Mouse (Mus musculus): Measurements from ENCODE around the gene Sdr39u1. TPM values are rescaled to one million over a fixed set of nuclear protein-coding genes. Genes with fewer than 3 reads are reported as not detected.
A peak's percentile ranks its signal among the peaks of the same experiment; 100 is the strongest.

Sdr39u1 gene
- polyA plus RNA-seq, 1 experiment from 2014 or later = 159 TPM

DNA sequence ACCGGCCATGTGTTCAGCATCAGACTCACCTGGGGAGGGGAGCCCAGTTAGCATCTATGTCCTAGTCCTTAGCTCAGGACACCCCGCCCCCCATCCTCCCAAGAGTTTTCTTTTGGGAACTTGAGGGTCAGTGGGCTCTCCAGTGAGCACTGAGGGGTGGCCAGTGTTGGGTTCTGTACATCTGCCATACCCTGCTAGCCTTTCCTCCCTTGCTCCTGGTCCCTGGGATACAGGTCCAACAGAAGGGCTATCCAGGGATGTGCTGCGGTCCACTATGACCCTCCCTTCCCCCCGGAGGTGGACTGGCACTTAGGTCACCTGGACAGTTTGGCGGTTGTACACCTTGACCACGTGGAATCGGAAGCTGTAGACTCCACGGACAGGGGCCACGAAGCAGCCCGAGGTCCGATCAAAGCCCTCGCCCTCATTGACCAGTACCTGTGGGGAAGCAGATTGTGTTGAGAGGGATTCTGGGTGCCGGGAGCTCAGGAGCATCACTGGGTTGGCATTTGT is 16.9 kb downstream of the Sdr39u1 start:
- Histone ChIP-seq H3K27me3 (no peaks in the 10 kb centered on the region), H3K9ac (no peak overlapping the region), H3K9me3 (no peaks in the 10 kb centered on the region), H3K27ac (replicated peaks) (no peak overlapping the region), H3K4me3 (no peak overlapping the region), H3K4me1 (replicated peaks) (peaks cover 23% of the 10 kb centered on the region), H3K36me3 (peaks cover 10% of the 10 kb centered on the region), H3K4me2 (no peak overlapping the region)
- 94% methylated on average over 13 of the region's 13 CpGs for WGBS
- ATAC-seq (ENCODE audit: low FRiP score, low read depth) = no peak

GRCm38 (mm10) chr14:55882171-55882641 is 17.9 kb downstream of the Sdr39u1 start:
- Histone ChIP-seq H3K9me3 (no peaks in the 10 kb centered on the region), H3K9ac (no peak overlapping the region), H3K4me1 (replicated peaks) (peaks cover 23% of the 10 kb centered on the region), H3K36me3 (peaks cover under 1% of the 10 kb centered on the region), H3K4me2 (no peak overlapping the region), H3K27me3 (no peaks in the 10 kb centered on the region), H3K27ac (replicated peaks) (no peak overlapping the region), H3K4me3 (no peak overlapping the region)
- WGBS = 69% methylated on average over 6 of the region's 6 CpGs
- ATAC-seq (ENCODE audit: low FRiP score, low read depth) = no peak

DNA sequence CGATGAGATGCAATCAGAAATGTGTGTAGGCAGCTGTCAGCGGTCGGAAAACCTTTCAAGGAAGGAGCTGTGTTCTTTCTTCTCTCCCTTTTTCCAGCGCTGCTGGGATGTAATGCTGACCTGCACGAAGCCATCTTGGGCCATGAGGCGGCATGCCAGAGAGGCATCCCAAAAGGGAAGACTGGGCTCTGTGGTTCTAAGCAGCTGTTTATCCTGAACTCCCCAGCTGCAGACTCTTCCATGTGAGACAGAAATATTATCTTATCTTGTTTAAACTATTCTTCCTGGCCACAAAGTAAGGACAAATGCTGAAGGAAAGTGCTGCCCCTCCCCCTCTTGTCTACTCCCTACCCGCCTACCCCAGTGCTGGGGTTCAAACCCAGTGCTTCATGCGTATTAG is 19.1 kb downstream of the Sdr39u1 start:
- Histone ChIP-seq H3K4me1 (replicated peaks) (peaks cover 15% of the 10 kb centered on the region), H3K27ac (replicated peaks) (no peak overlapping the region), H3K36me3 (no peaks in the 10 kb centered on the region), H3K9ac (no peak overlapping the region), H3K9me3 (no peaks in the 10 kb centered on the region), H3K27me3 (no peaks in the 10 kb centered on the region), H3K4me3 (no peak overlapping the region), H3K4me2 (no peak overlapping the region)
- ATAC-seq (ENCODE audit: low FRiP score, low read depth) = no peak
- WGBS = 81% methylated on average over 8 of the region's 8 CpGs

GRCm38 (mm10) chr14:55879623-55880022 is 20.5 kb downstream of the Sdr39u1 start:
- WGBS = 32% methylated on average over 1 of the region's 1 CpGs
- H3K4me1 ChIP-seq (replicated peaks) = peaks cover 8% of the 10 kb centered on the region
- ATAC-seq (ENCODE audit: low FRiP score, low read depth) = no peak

GRCm38 (mm10) chr14:55878316-55878940 is 21.7 kb downstream of the Sdr39u1 start:
- 35% methylated on average over 7 of the region's 7 CpGs for WGBS
- no peak for ATAC-seq (ENCODE audit: low FRiP score, low read depth)
- H3K9ac ChIP-seq = no peak overlapping the region
- no peaks in the 10 kb centered on the region for H3K36me3 ChIP-seq
- no peak overlapping the region for H3K4me3 ChIP-seq
- H3K9me3 ChIP-seq = no peaks in the 10 kb centered on the region
- H3K27me3 ChIP-seq = no peaks in the 10 kb centered on the region
- no peak overlapping the region for H3K27ac ChIP-seq (replicated peaks)
- H3K4me1 ChIP-seq (replicated peaks) = peaks cover 7% of the 10 kb centered on the region
- H3K4me2 ChIP-seq = no peak overlapping the region

More at GRCm38 (mm10) chr14:55879623-55880022, 20.5 kb downstream of the Sdr39u1 start:
- no peaks in the 10 kb centered on the region for H3K36me3 ChIP-seq
- no peak overlapping the region for H3K27ac ChIP-seq (replicated peaks)
- H3K27me3 ChIP-seq = no peaks in the 10 kb centered on the region
- H3K9me3 ChIP-seq = no peaks in the 10 kb centered on the region
- H3K4me2 ChIP-seq = no peak overlapping the region
- H3K9ac ChIP-seq = no peak overlapping the region
- no peak overlapping the region for H3K4me3 ChIP-seq

DNA sequence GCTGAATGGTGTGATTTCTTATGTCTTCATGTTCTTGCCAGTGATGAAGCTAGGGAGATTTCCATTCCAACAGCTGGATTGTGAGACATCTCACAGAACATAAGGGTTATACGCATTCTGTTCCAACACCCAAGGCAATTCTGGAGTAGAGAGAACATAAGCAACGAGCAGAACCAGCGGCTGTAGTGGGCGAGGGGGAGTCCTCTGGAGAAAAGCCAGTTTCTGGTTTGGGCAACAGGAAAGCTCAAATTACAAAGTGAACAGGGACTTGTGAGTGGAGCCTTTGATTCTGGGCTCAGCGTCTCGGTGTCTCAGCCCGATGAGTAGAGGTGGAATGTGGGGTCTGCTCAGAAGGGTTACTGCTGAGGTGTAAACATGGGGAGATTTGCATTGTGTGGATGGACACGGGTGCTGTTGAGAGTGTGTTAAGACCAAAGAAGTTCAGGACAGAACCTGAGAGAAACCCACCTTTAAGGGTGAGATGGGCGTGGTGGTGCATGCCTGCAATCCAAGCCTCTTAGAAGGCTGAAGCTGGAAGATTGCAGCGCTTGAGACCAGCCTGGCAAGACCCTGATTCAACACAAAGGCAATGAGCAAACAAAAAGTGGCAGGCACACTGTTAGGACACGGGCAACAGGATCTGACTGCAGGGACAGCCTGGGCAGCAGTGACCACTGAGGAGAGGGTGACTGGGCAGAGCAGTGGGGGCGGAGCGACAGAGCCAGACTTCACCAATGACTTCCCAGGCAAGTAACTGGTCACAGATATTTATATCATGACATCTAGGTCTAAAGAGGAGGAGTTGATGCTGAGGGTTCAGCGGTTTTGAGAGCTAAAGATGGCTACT is 22.4 kb downstream of the Sdr39u1 start:
- H3K9me3 ChIP-seq = no peaks in the 10 kb centered on the region
- no peak overlapping the region for H3K4me3 ChIP-seq
- ATAC-seq (ENCODE audit: low FRiP score, low read depth) = no peak
- H3K9ac ChIP-seq = no peak overlapping the region
- 36% methylated on average over 14 of the region's 14 CpGs for WGBS
- no peak overlapping the region for H3K4me2 ChIP-seq
- no peaks in the 10 kb centered on the region for H3K27me3 ChIP-seq
- peaks cover 11% of the 10 kb centered on the region for H3K4me1 ChIP-seq (replicated peaks)
- no peaks in the 10 kb centered on the region for H3K36me3 ChIP-seq
- H3K27ac ChIP-seq (replicated peaks) = no peak overlapping the region

GRCm38 (mm10) chr14:55873714-55874683 is 26.1 kb downstream of the Sdr39u1 start:
- 15% methylated on average over 30 of the region's 30 CpGs for WGBS
- Histone ChIP-seq H3K4me3 (0 out of 2 replicates have a peak overlapping the region, but pooled peaks have one; percentile 8), H3K9ac (peak overlapping the region; percentile 3; the same call in 1 of the 2 replicates), H3K27me3 (no peaks in the 10 kb centered on the region), H3K4me1 (replicated peaks) (peaks cover 11% of the 10 kb centered on the region), H3K9me3 (no peaks in the 10 kb centered on the region), H3K27ac (replicated peaks) (peak overlapping the region; percentile 46; the same call in 1 of the 2 replicates), H3K4me2 (peak overlapping the region; percentile 42), H3K36me3 (peaks cover 30% of the 10 kb centered on the region)
- peak; percentile 66 for ATAC-seq (ENCODE audit: low FRiP score, low read depth)

DNA sequence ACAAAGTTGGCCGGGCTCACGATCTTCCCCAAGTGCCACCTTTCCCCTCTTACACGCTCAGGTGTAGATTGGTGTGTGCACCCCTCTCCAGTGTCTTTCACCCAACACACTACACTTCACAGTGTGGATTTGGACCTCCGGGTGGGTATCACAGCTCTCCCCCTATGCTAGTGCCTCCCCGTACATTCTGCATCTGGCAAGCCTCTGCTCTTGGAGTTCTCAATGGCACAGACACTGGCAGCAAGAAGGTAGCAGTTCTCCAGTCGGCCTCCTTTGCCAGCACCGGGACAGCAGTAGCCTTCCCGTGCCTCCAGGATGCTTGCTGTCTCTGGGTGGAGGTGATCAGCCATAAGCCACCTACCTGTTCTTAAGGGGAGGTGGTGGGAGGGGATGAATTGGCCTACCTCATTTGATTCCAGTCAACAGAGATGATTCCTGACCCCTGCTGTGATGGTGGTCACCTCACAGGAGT is 26.8 kb downstream of the Sdr39u1 start:
- Histone ChIP-seq H3K4me2 (no peak overlapping the region), H3K36me3 (peaks cover 38% of the 10 kb centered on the region), H3K4me3 (no peak overlapping the region), H3K9ac (0 out of 2 replicates have a peak overlapping the region, but pooled peaks have one; percentile 3), H3K9me3 (no peaks in the 10 kb centered on the region), H3K4me1 (replicated peaks) (peaks cover 11% of the 10 kb centered on the region), H3K27ac (replicated peaks) (no peak overlapping the region), H3K27me3 (no peaks in the 10 kb centered on the region)
- peak; percentile 38; the same call in 1 of the 2 replicates for ATAC-seq (ENCODE audit: low FRiP score, low read depth)
- 86% methylated on average over 8 of the region's 8 CpGs for WGBS

GRCm38 (mm10) chr14:55872551-55872950 is 27.5 kb downstream of the Sdr39u1 start:
- H3K36me3 ChIP-seq = peaks cover 45% of the 10 kb centered on the region
- ATAC-seq (ENCODE audit: low FRiP score, low read depth) = 0 out of 2 replicates have a peak, but pooled peaks have one; percentile 1
- H3K27ac ChIP-seq (replicated peaks) = no peak overlapping the region
- no peaks in the 10 kb centered on the region for H3K9me3 ChIP-seq
- no peak overlapping the region for H3K4me3 ChIP-seq
- no peak overlapping the region for H3K4me2 ChIP-seq
- H3K27me3 ChIP-seq = no peaks in the 10 kb centered on the region
- H3K4me1 ChIP-seq (replicated peaks) = peaks cover 11% of the 10 kb centered on the region
- no peak overlapping the region for H3K9ac ChIP-seq
- 90% methylated on average over 17 of the region's 17 CpGs for WGBS

- Histone ChIP-seq H3K9ac (no peak overlapping the region), H3K4me2 (no peak overlapping the region), H3K27ac (replicated peaks) (no peak overlapping the region), H3K9me3 (no peaks in the 10 kb centered on the region), H3K27me3 (no peaks in the 10 kb centered on the region), H3K4me3 (no peak overlapping the region), H3K4me1 (replicated peaks) (peaks cover 11% of the 10 kb centered on the region), H3K36me3 (peaks cover 45% of the 10 kb centered on the region)
- ATAC-seq (ENCODE audit: low FRiP score, low read depth) = no peak
- 94% methylated on average over 12 of the region's 12 CpGs for WGBS
These were observed 28.1 kb downstream of the Sdr39u1 start for GRCm38 (mm10) chr14:55872039-55872438.

DNA sequence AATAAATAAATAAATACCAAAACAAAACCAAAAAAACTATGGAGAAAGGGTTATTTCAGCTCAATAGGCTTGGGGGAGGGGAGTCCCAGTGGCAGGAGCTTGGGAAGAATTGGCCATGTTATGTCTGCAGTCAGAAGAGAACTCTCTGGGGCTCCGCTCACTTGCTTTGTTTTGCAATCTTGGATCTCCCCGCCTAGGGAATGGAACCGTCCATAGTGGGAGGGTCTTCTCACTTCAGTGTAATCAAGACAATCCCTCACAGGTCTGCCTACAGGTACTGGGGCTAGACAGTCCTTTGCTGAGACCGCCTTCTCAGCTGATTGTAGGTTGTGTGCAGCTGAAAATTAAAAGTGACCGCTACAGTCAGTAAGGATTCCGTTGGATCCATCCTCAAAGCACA is 30.6 kb downstream of the Sdr39u1 start:
- Histone ChIP-seq H3K9me3 (no peaks in the 10 kb centered on the region), H3K27ac (replicated peaks) (no peak overlapping the region), H3K4me1 (replicated peaks) (peaks cover 11% of the 10 kb centered on the region), H3K9ac (no peak overlapping the region), H3K27me3 (no peaks in the 10 kb centered on the region), H3K4me3 (no peak overlapping the region), H3K36me3 (peaks cover 69% of the 10 kb centered on the region), H3K4me2 (no peak overlapping the region)
- 98% methylated on average over 6 of the region's 6 CpGs for WGBS
- no peak for ATAC-seq (ENCODE audit: low FRiP score, low read depth)

All from hindbrain, embryonic 15.5 days (tissue).